Mouse (Mus musculus) heart, postnatal 25 days (tissue): ENCODE results near the gene Arih1. TPM values are rescaled to one million over a fixed set of nuclear protein-coding genes. Genes with fewer than 3 reads are reported as not detected.

Source experiments
- DNase-seq: peaks from one replicate; pipeline ENCODE4 v3.0.0; 2022; ENCODE audit warnings: low spot score
- intact Hi-C: fragments of 180-260 bp; cut with DNase I; formaldehyde crosslinking; loops from one replicate; pipeline ENCODE4 v1.15.1; 2025
- total RNA-seq, 2 experiments: library from RNA; stranded (reverse); gene quantifications; 2 replicates each; pipeline ENCODE4 v1.2.3; 2021

Arih1 gene
- total RNA-seq, 2 experiments from 2014 or later, result 72.9 to 84.7 TPM

DNA sequence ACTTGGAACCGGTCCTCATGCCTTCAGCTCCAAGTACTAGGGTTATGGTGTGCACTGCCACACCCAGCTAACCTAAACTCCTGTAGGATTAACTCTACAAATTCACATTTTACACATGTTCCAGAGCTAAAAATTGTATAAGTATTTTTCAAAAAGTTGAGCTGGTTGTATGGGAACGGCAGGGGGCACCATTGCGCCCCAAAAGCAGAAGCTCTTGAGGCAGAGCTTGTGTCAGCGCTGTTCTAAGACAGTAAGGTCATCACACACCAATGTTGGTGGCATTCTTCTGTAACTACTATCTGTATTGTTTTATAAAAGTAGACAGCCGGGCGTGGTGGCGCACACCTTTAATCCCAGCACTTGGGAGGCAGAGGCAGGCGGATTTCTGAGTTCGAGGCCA lies 146.4 kb downstream of the Arih1 start:
- intact Hi-C loops, result loop anchor here (5.0 kb wide), 1 partner anchor 227 kb away; no protein-coding TSS in a partner anchor

GRCm38 (mm10) chr9:59339107-59339506 lies 147.3 kb downstream of the Arih1 start:
- intact Hi-C loops, result no loop called here
- no peak for DNase-seq

More for the DNA sequence above, 146.4 kb downstream of the Arih1 start:
- DNase-seq, result no peak

- intact Hi-C loops, result no loop called here
Measured at GRCm38 (mm10) chr9:59338411-59338810, 148.0 kb downstream of the Arih1 start.

More at GRCm38 (mm10) chr9:59338411-59338810, 148.0 kb downstream of the Arih1 start:
- no peak for DNase-seq

Other genes with a start within 250 kb of the Arih1 start
- 1 to 10 TPM; 7.5 to 8.3 TPM for gene Adpgk, start 195.1 kb downstream of the Arih1 start, total RNA-seq
- 1 to 10 TPM; 2.2 to 2.3 TPM for gene Bbs4, start 133.1 kb downstream of the Arih1 start, total RNA-seq
- 10 to 100 TPM; 36.8 TPM for gene Hexa, start 52.9 kb upstream of the Arih1 start, total RNA-seq
- gene Tmem202, start 53.2 kb upstream of the Arih1 start, total RNA-seq, result under 1 TPM; 0.52 to 0.64 TPM
- not detected for gene Celf6, start 91.3 kb upstream of the Arih1 start, total RNA-seq
- gene Parp6, start 130.7 kb upstream of the Arih1 start, total RNA-seq, result 10 to 100 TPM; 17.9 to 20.2 TPM
- 1,000 to 10,000 TPM; 1,181 to 1,232 TPM for gene Pkm, start 169.8 kb upstream of the Arih1 start, total RNA-seq
- not detected for gene Gramd2, start 193.5 kb upstream of the Arih1 start, total RNA-seq